Mouse (Mus musculus) heart, adult 2 months (tissue): ENCODE data around the gene Setx.

Experiments
- CTCF ChIP-seq: fragments of 200-600 bp; IDR thresholded peaks from 2 replicates; pipeline ENCODE4 v1.8.1; 2022; ENCODE audit warnings: antibody characterized with exemption, mild to moderate bottlenecking, moderate library complexity
- EP300 ChIP-seq: fragments of 200-500 bp; IDR thresholded peaks from 2 replicates; pipeline ENCODE4 v1.6.1; 2011; ENCODE audit warnings: low read depth, low read length, control low read depth; ENCODE audit not compliant: insufficient read depth
- POLR2A ChIP-seq: fragments of 200-500 bp; IDR thresholded peaks from 2 replicates; pipeline ENCODE4 v1.6.1; 2011; ENCODE audit warnings: mild to moderate bottlenecking, low read depth, low read length, control low read depth; ENCODE audit not compliant: insufficient read depth

DNA sequence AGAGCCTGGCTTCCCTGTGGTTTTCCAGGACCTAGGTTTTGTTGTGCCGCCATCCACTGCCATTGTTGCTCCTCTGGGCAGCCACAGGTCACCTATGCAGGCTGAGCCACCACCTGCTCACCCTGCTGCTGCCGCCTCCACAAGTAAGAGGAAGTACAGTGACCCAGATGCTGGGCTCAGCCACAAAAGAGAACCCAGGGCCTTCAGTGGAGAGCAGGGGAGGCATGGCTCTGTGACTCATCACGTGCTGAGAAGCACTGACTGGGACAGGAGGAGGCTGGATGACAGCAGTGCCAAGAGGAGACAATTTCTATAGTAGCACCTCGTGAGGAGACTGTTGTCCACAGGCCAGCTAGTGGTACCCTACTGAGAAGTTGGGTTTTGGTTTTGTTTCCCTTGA, 55.8 kb downstream of the Setx start:
- TF ChIP-seq CTCF, result no peak
- no peak for TF ChIP-seq POLR2A
- no peak for TF ChIP-seq EP300
